In genomic region chr2:135888206-135888605, GRCm38 (mm10) we compare ENCODE assay signal across 12 mouse cellular contexts.
A peak's percentile ranks its signal among the peaks of the same experiment; 100 is the strongest.
DNase-seq lines count a peak whose midpoint lies in the region; ATAC-seq and TF ChIP-seq lines count a peak whose summit lies in the region.
"Had no signal": no experiment of that assay in that cellular context is flagged by ENCODE, and none has a peak within 500 bp of the region (broad histone marks: within the 10 kb centered on the region; RNA-seq: fewer than 3 reads in every experiment).

No protein-coding gene starts in this region.

- WGBS in midbrain, embryonic 11.5 days, result 90% methylated on average over 4 of the region's 4 CpGs
- 74% methylated on average over 4 of the region's 4 CpGs for WGBS in midbrain, embryonic 15.5 days
- WGBS in kidney, adult 2 months, result 65% methylated on average over 4 of the region's 4 CpGs

- H3K4me1 ChIP-seq in midbrain, embryonic 11.5 days (ENCODE audit: control insufficient read depth, insufficient read depth, low read length), result no peaks in the 10 kb centered on the region
- no peaks in the 10 kb centered on the region for H3K4me1 ChIP-seq in midbrain, embryonic 15.5 days
- no peaks in the 10 kb centered on the region for H3K4me1 ChIP-seq in kidney, adult 2 months (ENCODE audit: control insufficient read depth, insufficient read depth, low read length)

- no peaks in the 10 kb centered on the region for H3K36me3 ChIP-seq in midbrain, embryonic 11.5 days (ENCODE audit: control insufficient read depth, insufficient read depth, low read length)
- H3K36me3 ChIP-seq in midbrain, embryonic 15.5 days (replicated peaks), result no peaks in the 10 kb centered on the region
- no peaks in the 10 kb centered on the region for H3K36me3 ChIP-seq in kidney, adult 2 months (ENCODE audit: control insufficient read depth, insufficient read depth, low read length)

- peak; percentile 49 for DNase-seq in adrenal gland, adult 8-10 months
- DNase-seq in adrenal gland, adult 18-20 months (ENCODE audit: low spot score in 2 of 2), result no peak
- DNase-seq in midbrain, embryonic 11.5 days (ENCODE audit: low spot score, missing footprints), result peak; percentile 51
- DNase-seq in cerebellum, postnatal 36 days, result peak; percentile 21 to 47
- peak; percentile 27 for DNase-seq in testis, postnatal 14 days (ENCODE audit: low spot score)
- DNase-seq in thymus, postnatal 36 days, result no peak
- DNase-seq in kidney, adult 2 months, result no peak
- DNase-seq: right cerebral cortex, adult 18-20 months had no signal

- no peak for ATAC-seq in midbrain, embryonic 11.5 days (ENCODE audit: low FRiP score)
- no peak for ATAC-seq in midbrain, embryonic 15.5 days (replicated peaks)
- ATAC-seq: inflammation-experienced regulatory T-cells, adult 6 months had no signal

- no peak for TF ChIP-seq POLR2A in kidney, adult 2 months (IDR thresholded peaks at IDR 0.05; ENCODE audit: low read depth, low read length)

- H3K27me3 ChIP-seq in midbrain, embryonic 11.5 days (ENCODE audit: control insufficient read depth, insufficient read depth, low read length), result no peaks in the 10 kb centered on the region
- H3K27me3 ChIP-seq in midbrain, embryonic 15.5 days (replicated peaks), result no peaks in the 10 kb centered on the region
- H3K27me3 ChIP-seq in kidney, adult 2 months (replicated peaks; ENCODE audit: control insufficient read depth, insufficient read depth, low read length), result no peaks in the 10 kb centered on the region

- no peak for TF ChIP-seq CTCF in kidney, adult 2 months (conservative IDR thresholded peaks at IDR 0.05; ENCODE audit: insufficient read depth, insufficient read length, low read depth, low read length)

- no peak overlapping the region for H3K4me3 ChIP-seq in midbrain, embryonic 11.5 days (ENCODE audit: low read depth, low read length)
- no peak overlapping the region for H3K4me3 ChIP-seq in midbrain, embryonic 15.5 days
- no peak overlapping the region for H3K4me3 ChIP-seq in kidney, adult 2 months (ENCODE audit: insufficient read depth, low read depth, low read length)
- H3K4me3 ChIP-seq: heart, adult 2 months; layer of hippocampus, adult 2 months had no signal

- no peak overlapping the region for H3K9ac ChIP-seq in midbrain, embryonic 11.5 days (ENCODE audit: low read length)
- no peak overlapping the region for H3K9ac ChIP-seq in midbrain, embryonic 15.5 days

- no peaks in the 10 kb centered on the region for H3K9me3 ChIP-seq in midbrain, embryonic 11.5 days (ENCODE audit: control insufficient read depth, low read length)
- H3K9me3 ChIP-seq in midbrain, embryonic 15.5 days, result no peaks in the 10 kb centered on the region

- no peak overlapping the region for H3K4me2 ChIP-seq in midbrain, embryonic 11.5 days
- H3K4me2 ChIP-seq in midbrain, embryonic 15.5 days, result no peak overlapping the region

- H3K27ac ChIP-seq in midbrain, embryonic 11.5 days (ENCODE audit: low read depth, low read length), result no peak overlapping the region
- no peak overlapping the region for H3K27ac ChIP-seq in midbrain, embryonic 15.5 days
- no peak overlapping the region for H3K27ac ChIP-seq in kidney, adult 2 months (ENCODE audit: insufficient read depth, low read depth, low read length)
- H3K27ac ChIP-seq: layer of hippocampus, adult 2 months had no signal

Comparison
In these comparisons a context has a peak if more than half of its experiments do, and no peak if none do; other contexts are left out.
1. DNase-seq: peak in adrenal gland, adult 8-10 months (single experiment), midbrain, embryonic 11.5 days (single experiment), cerebellum, postnatal 36 days (2 of 2) and testis, postnatal 14 days (single experiment); none in adrenal gland, adult 18-20 months (0 of 2), thymus, postnatal 36 days (0 of 2) and kidney, adult 2 months (single experiment).